Mouse (Mus musculus) thymus, adult 2 months (tissue): Measurements from ENCODE around the gene Adcyap1r1.

Source experiments
- CTCF ChIP-seq: fragments of 200-500 bp; IDR thresholded peaks from 2 replicates; pipeline ENCODE4 v1.5.1; 2012; ENCODE audit warnings: mild to moderate bottlenecking, control low read depth, low read length, moderate library complexity, borderline replicate concordance; ENCODE audit not compliant: control insufficient read depth, poor library complexity, insufficient read depth; ENCODE audit errors: extremely low read depth
- POLR2A ChIP-seq: fragments of 200-500 bp; IDR thresholded peaks from 2 replicates; pipeline ENCODE4 v1.6.1; 2012; ENCODE audit warnings: mild to moderate bottlenecking, low read length, control low read depth, moderate library complexity; ENCODE audit not compliant: control insufficient read depth, poor library complexity, insufficient read depth; ENCODE audit errors: extremely low read depth

GRCm38 (mm10) chr6:55487726-55488125 lies 35.9 kb downstream of the Adcyap1r1 start:
- no peak for TF ChIP-seq CTCF
- no peak for TF ChIP-seq POLR2A
